Mouse (Mus musculus) ES-E14 (cell line): ENCODE measurements at regions not wholly inside any gene's neighbourhood (a gene's known extent, or its start where the extent isn't known, plus 50 kb on each side); places are given as distances from the start of the nearest gene placed in this dataset.

ENCODE experiments used
- DNase-seq: peaks from one replicate; pipeline ENCODE4 v3.0.0-alpha.2; 2013; ENCODE audit warnings: low read depth, low spot score
- H3K27ac ChIP-seq: 2 replicates; pipeline ENCODE4 v1.5.1; 2012; ENCODE audit warnings: low read depth, mild to moderate bottlenecking, low read length, moderate library complexity, mixed read lengths; ENCODE audit not compliant: poor library complexity, insufficient read depth, severe bottlenecking
- H3K36me3 ChIP-seq: 2 replicates; pipeline ENCODE4 v1.6.1; 2012; ENCODE audit warnings: mild to moderate bottlenecking, low read length, moderate library complexity, mixed read lengths; ENCODE audit not compliant: control insufficient read depth, poor library complexity, insufficient read depth, severe bottlenecking
- H3K4me1 ChIP-seq, 2 experiments: fragments of 150-350 bp in 1 of 2; sonication (generic) in 1 of 2; 2 replicates each; pipeline ENCODE4 v1.6.1; 2012; ENCODE audit warnings: low read length in 2 of 2, mild to moderate bottlenecking in 1 of 2, mixed read lengths in 1 of 2; ENCODE audit not compliant: control insufficient read depth in 2 of 2, insufficient read depth in 2 of 2, poor library complexity in 1 of 2
- H3K4me3 ChIP-seq, 2 experiments: fragments of 150-350 bp in 1 of 2; sonication (generic) in 1 of 2; 2 replicates each; pipeline ENCODE4 v1.5.1; 2012; ENCODE audit warnings: low read length in 2 of 2, low read depth in 1 of 2, mild to moderate bottlenecking in 1 of 2, mixed read lengths in 1 of 2; ENCODE audit not compliant: insufficient read depth in 1 of 2, poor library complexity in 1 of 2, severe bottlenecking in 1 of 2
- H3K9ac ChIP-seq: 2 replicates; pipeline ENCODE4 v1.6.1; 2012; ENCODE audit warnings: low read depth, mild to moderate bottlenecking, low read length, mixed read lengths; ENCODE audit not compliant: poor library complexity, insufficient read depth, severe bottlenecking
- H3K9me3 ChIP-seq: fragments of 150-350 bp; sonication (generic); 2 replicates; pipeline ENCODE4 v1.6.1; 2012; ENCODE audit warnings: low read depth, mild to moderate bottlenecking, low read length; ENCODE audit not compliant: control insufficient read depth, insufficient read depth
- CHD2 ChIP-seq: IDR thresholded peaks from 2 replicates; pipeline ENCODE4 v1.6.1; 2014; ENCODE audit warnings: mild to moderate bottlenecking, low read depth, low read length, inconsistent platforms
- HCFC1 ChIP-seq: IDR thresholded peaks from 2 replicates; pipeline ENCODE4 v1.6.1; 2012; ENCODE audit warnings: low read length, inconsistent platforms, borderline replicate concordance; ENCODE audit not compliant: insufficient read depth
- MAFK ChIP-seq: IDR thresholded peaks from 2 replicates; pipeline ENCODE4 v1.6.1; 2014; ENCODE audit warnings: mild to moderate bottlenecking, low read depth, low read length, inconsistent platforms; ENCODE audit not compliant: insufficient read depth
- ZC3H11A ChIP-seq: IDR thresholded peaks from 2 replicates; pipeline ENCODE4 v1.6.1; 2012; ENCODE audit warnings: low read depth, mild to moderate bottlenecking, inconsistent platforms, low read length, borderline replicate concordance
- ZNF384 ChIP-seq: IDR thresholded peaks from 2 replicates; pipeline ENCODE4 v1.6.1; 2012; ENCODE audit warnings: low read depth, low read length, inconsistent platforms
- in situ Hi-C, 2 experiments: fragments of 600-800 bp; cut with MboI; formaldehyde crosslinking; loops; one replicate each; pipeline ENCODE4 v1.15.1; 2025; ENCODE audit warnings: low sequenced_read_pairs in 2 of 2, inconsistent platforms in 1 of 2; ENCODE audit not compliant: unreplicated experiment in 2 of 2

- Histone ChIP-seq H3K9me3 (no peaks in the 10 kb centered on the region), H3K4me1 (no peaks in the 10 kb centered on the region), H3K9ac (no peak overlapping the region), H3K27ac (no peak overlapping the region), H3K4me3 (no peak overlapping the region), H3K36me3 (no peaks in the 10 kb centered on the region)
- in situ Hi-C loops: no loop called here
- DNase-seq: no peak
- TF ChIP-seq CHD2 (no peak), ZC3H11A (no peak), ZNF384 (no peak), HCFC1 (no peak), MAFK (no peak)
Measured at GRCm38 (mm10) chr10:44818615-44819014, 248.4 kb upstream of the Prep start.

- Histone ChIP-seq H3K9ac (no peak overlapping the region), H3K36me3 (no peaks in the 10 kb centered on the region), H3K27ac (no peak overlapping the region), H3K4me1 (no peaks in the 10 kb centered on the region), H3K9me3 (no peaks in the 10 kb centered on the region), H3K4me3 (no peak overlapping the region)
- no peak for DNase-seq
- TF ChIP-seq ZNF384: no peak
- TF ChIP-seq ZC3H11A: no peak
- TF ChIP-seq HCFC1: no peak
- no peak for TF ChIP-seq MAFK
- no peak for TF ChIP-seq CHD2
- in situ Hi-C loops: no loop called here
Measured at GRCm38 (mm10) chr10:44796205-44796604, 267.9 kb upstream of the Prdm1 start.

GRCm38 (mm10) chr10:44785386-44785785 is 257.1 kb upstream of the Prdm1 start:
- no peaks in the 10 kb centered on the region for H3K9me3 ChIP-seq
- TF ChIP-seq ZC3H11A (no peak), CHD2 (no peak), ZNF384 (no peak), HCFC1 (no peak), MAFK (no peak)
- peaks cover 0 to 2% of the 10 kb centered on the region in 2 experiments; a peak in 1 of 4 replicates for H3K4me1 ChIP-seq
- DNase-seq: no peak
- no peaks in the 10 kb centered on the region for H3K36me3 ChIP-seq
- in situ Hi-C loops: no loop called here
- no peak overlapping the region for H3K4me3 ChIP-seq
- H3K27ac ChIP-seq: no peak overlapping the region
- no peak overlapping the region for H3K9ac ChIP-seq

DNA sequence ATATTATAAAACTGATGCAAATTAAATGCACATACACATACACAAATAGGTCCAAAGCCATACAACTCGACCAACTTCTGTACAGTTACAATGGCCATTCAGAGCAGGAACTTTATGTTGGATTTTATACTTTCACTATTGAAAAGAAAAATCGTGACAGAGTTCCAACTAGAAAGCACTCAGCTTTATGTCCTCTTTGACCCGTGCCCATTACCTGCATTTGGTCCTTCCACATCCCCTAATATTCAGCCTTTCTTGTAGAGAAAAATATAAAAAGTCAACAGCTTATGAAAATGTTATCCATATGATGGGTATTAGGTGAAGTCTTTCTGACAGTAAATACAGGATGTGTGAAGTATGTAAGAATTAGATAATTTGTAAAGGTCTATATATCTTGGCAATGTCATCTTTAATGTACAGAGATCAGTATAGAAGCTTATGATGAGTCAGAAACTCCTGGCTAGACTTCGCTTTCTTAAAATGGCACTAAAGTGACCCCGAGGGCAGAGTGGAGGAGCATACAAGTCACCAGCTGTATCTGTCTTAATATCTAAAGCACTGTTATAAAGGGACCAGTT is 252.2 kb upstream of the Prdm1 start:
- DNase-seq: no peak
- in situ Hi-C loops: no loop called here
- H3K9me3 ChIP-seq: no peaks in the 10 kb centered on the region

GRCm38 (mm10) chr10:44779568-44780207 is 251.4 kb upstream of the Prdm1 start:
- in situ Hi-C loops: no loop called here
- H3K27ac ChIP-seq: no peak overlapping the region
- H3K36me3 ChIP-seq: no peaks in the 10 kb centered on the region
- H3K4me1 ChIP-seq: peaks cover 0 to 2% of the 10 kb centered on the region in 2 experiments; a peak in 1 of 4 replicates
- H3K9me3 ChIP-seq: no peaks in the 10 kb centered on the region
- H3K9ac ChIP-seq: no peak overlapping the region
- DNase-seq: no peak
- TF ChIP-seq ZNF384 (no peak), HCFC1 (no peak), ZC3H11A (no peak), CHD2 (no peak), MAFK (no peak)
- no peak overlapping the region for H3K4me3 ChIP-seq

More for the DNA sequence above, 252.2 kb upstream of the Prdm1 start:
- TF ChIP-seq MAFK (no peak), HCFC1 (no peak), CHD2 (no peak), ZNF384 (no peak), ZC3H11A (no peak)
- Histone ChIP-seq H3K27ac (no peak overlapping the region), H3K4me1 (peaks cover 0 to 2% of the 10 kb centered on the region in 2 experiments; a peak in 1 of 4 replicates), H3K4me3 (no peak overlapping the region), H3K36me3 (no peaks in the 10 kb centered on the region), H3K9ac (no peak overlapping the region)
